Mouse (Mus musculus): ENCODE data around the gene Palmd.

The Palmd gene

GRCm38 (mm10) chr3:116968540-116968997 is at the start of gene Palmd:
Palmd (minus strand) TSS chr3:116968987.
- DNase-seq (ENCODE audit: low spot score): no peak

GRCm38 (mm10) chr3:117010182-117010581 is 41.4 kb upstream of the Palmd start:
- DNase-seq (ENCODE audit: low spot score): no peak

- DNase-seq (ENCODE audit: low spot score): no peak
Measured at GRCm38 (mm10) chr3:117007340-117007739, 38.6 kb upstream of the Palmd start.

- no peak for DNase-seq (ENCODE audit: low spot score)
Measured at GRCm38 (mm10) chr3:117006636-117007035, 37.8 kb upstream of the Palmd start.

GRCm38 (mm10) chr3:117003379-117003778 is 34.6 kb upstream of the Palmd start:
- DNase-seq (ENCODE audit: low spot score): no peak

GRCm38 (mm10) chr3:117001686-117002485 is 33.1 kb upstream of the Palmd start:
- no peak for DNase-seq (ENCODE audit: low spot score)

GRCm38 (mm10) chr3:116993011-116993410 is 24.2 kb upstream of the Palmd start:
- DNase-seq (ENCODE audit: low spot score): no peak

- DNase-seq (ENCODE audit: low spot score): no peak
Measured at GRCm38 (mm10) chr3:116991180-116991579, 22.4 kb upstream of the Palmd start.

GRCm38 (mm10) chr3:116988221-116988620 is 19.4 kb upstream of the Palmd start:
- no peak for DNase-seq (ENCODE audit: low spot score)

GRCm38 (mm10) chr3:116986451-116986850 is 17.7 kb upstream of the Palmd start:
- no peak for DNase-seq (ENCODE audit: low spot score)

GRCm38 (mm10) chr3:116985741-116986140 is 17.0 kb upstream of the Palmd start:
- DNase-seq (ENCODE audit: low spot score): no peak

- DNase-seq (ENCODE audit: low spot score): no peak
Measured at GRCm38 (mm10) chr3:116985042-116985455, 16.3 kb upstream of the Palmd start.

GRCm38 (mm10) chr3:116981811-116982575 is 13.2 kb upstream of the Palmd start:
- no peak for DNase-seq (ENCODE audit: low spot score)

GRCm38 (mm10) chr3:116969786-116970185 is 999 bp upstream of the Palmd start:
- DNase-seq (ENCODE audit: low spot score): no peak

- no peak for DNase-seq (ENCODE audit: low spot score)
Measured at GRCm38 (mm10) chr3:116969003-116969402, 216 bp upstream of the Palmd start.

- DNase-seq (ENCODE audit: low spot score): no peak
Measured at GRCm38 (mm10) chr3:116967967-116968366, 820 bp downstream of the Palmd start, which contains the start of gene 4930455H04Rik. 4930455H04Rik (plus strand) TSS chr3:116968267.

GRCm38 (mm10) chr3:116967436-116967835 is 1.4 kb downstream of the Palmd start:
- DNase-seq (ENCODE audit: low spot score): no peak

GRCm38 (mm10) chr3:116966800-116967199 is 2.0 kb downstream of the Palmd start:
- DNase-seq (ENCODE audit: low spot score): no peak

GRCm38 (mm10) chr3:116966225-116966624 is 2.6 kb downstream of the Palmd start:
- DNase-seq (ENCODE audit: low spot score): no peak

- DNase-seq (ENCODE audit: low spot score): no peak
Measured at GRCm38 (mm10) chr3:116964426-116964825, 4.4 kb downstream of the Palmd start.

GRCm38 (mm10) chr3:116963213-116963612 is 5.6 kb downstream of the Palmd start:
- DNase-seq (ENCODE audit: low spot score): no peak

GRCm38 (mm10) chr3:116961354-116962142 is 7.2 kb downstream of the Palmd start:
- DNase-seq (ENCODE audit: low spot score): no peak
